In genomic region chr10:25307770-25308169, GRCm38 (mm10) we compare ENCODE assay signal across 9 mouse cellular contexts. TPM values are rescaled to one million over a fixed set of nuclear protein-coding genes. Genes with fewer than 3 reads are reported as not detected.
DNase-seq lines count a peak whose midpoint lies in the region; ATAC-seq and TF ChIP-seq lines count a peak whose summit lies in the region.
"Had no signal": no experiment of that assay in that cellular context is flagged by ENCODE, and none has a peak within 500 bp of the region (broad histone marks: within the 10 kb centered on the region; RNA-seq: fewer than 3 reads in every experiment).

Akap7 (minus strand) TSS chr10:25307870.

- H3K36me3 ChIP-seq in forebrain, embryonic 11.5 days (ENCODE audit: control insufficient read depth, insufficient read depth, low read length), result no peaks in the 10 kb centered on the region
- H3K36me3 ChIP-seq in limb, embryonic 11.5 days (ENCODE audit: control insufficient read depth, insufficient read depth, low read length), result no peaks in the 10 kb centered on the region
- H3K36me3 ChIP-seq: G1E had no signal

- H3K9me3 ChIP-seq in forebrain, embryonic 11.5 days (ENCODE audit: control insufficient read depth, low read length), result no peaks in the 10 kb centered on the region
- no peaks in the 10 kb centered on the region for H3K9me3 ChIP-seq in limb, embryonic 11.5 days (ENCODE audit: control insufficient read depth, low read length)
- H3K9me3 ChIP-seq: G1E had no signal

- no peak within 1 kb of the TSS for H3K9ac ChIP-seq in forebrain, embryonic 11.5 days (ENCODE audit: low read length)
- H3K9ac ChIP-seq in limb, embryonic 11.5 days (ENCODE audit: low read length), result no peak within 1 kb of the TSS

- H3K4me2 ChIP-seq in forebrain, embryonic 11.5 days (ENCODE audit: low read depth, low read length, severe bottlenecking), result no peak within 1 kb of the TSS
- H3K4me2 ChIP-seq in limb, embryonic 11.5 days (ENCODE audit: low read depth, severe bottlenecking), result no peak within 1 kb of the TSS

- ATAC-seq in forebrain, embryonic 11.5 days (replicated peaks; ENCODE audit: low FRiP score), result no peak
- ATAC-seq in limb, embryonic 11.5 days (ENCODE audit: insufficient number of reproducible peaks, low FRiP score, low TSS enrichment, low read depth), result no peak
- no peak for ATAC-seq in neutrophil, adult 5-6 weeks (ENCODE audit: extremely low read depth, insufficient number of reproducible peaks, low FRiP score, poor library complexity, severe bottlenecking)

- H3K4me3 ChIP-seq in left cerebral cortex, adult 2 months, result no peak within 1 kb of the TSS
- H3K4me3 ChIP-seq in forebrain, embryonic 11.5 days (ENCODE audit: low read depth, low read length), result no peak within 1 kb of the TSS
- H3K4me3 ChIP-seq in limb, embryonic 11.5 days (ENCODE audit: low read depth, low read length), result no peak within 1 kb of the TSS

- no peaks in the 10 kb centered on the region for H3K4me1 ChIP-seq in forebrain, embryonic 11.5 days (replicated peaks; ENCODE audit: control insufficient read depth, insufficient read depth, low read length)
- no peaks in the 10 kb centered on the region for H3K4me1 ChIP-seq in limb, embryonic 11.5 days (ENCODE audit: control insufficient read depth, insufficient read depth, low read length)

- H3K27me3 ChIP-seq in forebrain, embryonic 11.5 days (ENCODE audit: control insufficient read depth, insufficient read depth, low read length), result no peaks in the 10 kb centered on the region
- H3K27me3 ChIP-seq in limb, embryonic 11.5 days (ENCODE audit: control insufficient read depth, insufficient read depth, low read length), result no peaks in the 10 kb centered on the region

- WGBS in forebrain, embryonic 11.5 days, result 93% methylated on average over 9 of the region's 9 CpGs
- WGBS in limb, embryonic 11.5 days, result 88% methylated on average over 9 of the region's 9 CpGs

- no peak within 1 kb of the TSS for H3K27ac ChIP-seq in left cerebral cortex, adult 2 months
- no peak within 1 kb of the TSS for H3K27ac ChIP-seq in forebrain, embryonic 11.5 days (ENCODE audit: low read depth, low read length)
- H3K27ac ChIP-seq in limb, embryonic 11.5 days (replicated peaks; ENCODE audit: low read depth, low read length), result no peak within 1 kb of the TSS

- TF ChIP-seq CTCF in left cerebral cortex, adult 2 months (IDR thresholded peaks at IDR 0.05), result no peak

- no peak for DNase-seq in left cerebral cortex, adult 2 months (ENCODE audit: extremely low spot score in 1 of 2, low spot score in 2 of 2)
- DNase-seq in left cerebral cortex, adult 9 months (ENCODE audit: low spot score in 2 of 2), result no peak
- DNase-seq in forebrain, embryonic 11.5 days (ENCODE audit: low spot score), result no peak
- DNase-seq in heart, postnatal 14 days, result no peak
- DNase-seq in limb, embryonic 11.5 days (ENCODE audit: low spot score), result no peak
- DNase-seq in B cell, adult 2 months, result no peak
- no peak for DNase-seq in frontal cortex, postnatal 14 days (ENCODE audit: low spot score in 2 of 2)

- intact Hi-C loops in left cerebral cortex, adult 2 months (cut with DNase I), result no loop called here
- intact Hi-C loops in heart, postnatal 14 days (cut with DNase I), result no loop called here

RNA-seq across cellular contexts. Expression of gene Akap7, which starts in this region (rescaled TPM):
- 10 to 100 TPM; 65.5 to 68.1 TPM for total RNA-seq in left cerebral cortex, adult 2 months (2021)
- polyA plus RNA-seq in forebrain, embryonic 11.5 days (2014; fragmentation: Nextera tagmentation; extraction: Ambion mirVana), result 16.2 and 19.2 TPM in 2 replicates
- 10 to 100 TPM; 47.5 to 60.7 TPM for total RNA-seq in heart, postnatal 14 days (2021)
- 17.9 and 22.2 TPM in 2 replicates for polyA plus RNA-seq in limb, embryonic 11.5 days (2014; fragmentation: Nextera tagmentation; extraction: Ambion mirVana)
- total RNA-seq in neutrophil, adult 5-6 weeks (2017), result 39.0 and 56.4 TPM in 2 replicates
- polyA plus RNA-seq: G1E had no signal
